Mouse (Mus musculus): ENCODE data around the gene Gm37240. TPM values are rescaled to one million over a fixed set of nuclear protein-coding genes. Genes with fewer than 3 reads are reported as not detected.

Gene Gm37240
- polyA plus RNA-seq, 1 experiment from 2014 or later = 15.1 TPM

DNA sequence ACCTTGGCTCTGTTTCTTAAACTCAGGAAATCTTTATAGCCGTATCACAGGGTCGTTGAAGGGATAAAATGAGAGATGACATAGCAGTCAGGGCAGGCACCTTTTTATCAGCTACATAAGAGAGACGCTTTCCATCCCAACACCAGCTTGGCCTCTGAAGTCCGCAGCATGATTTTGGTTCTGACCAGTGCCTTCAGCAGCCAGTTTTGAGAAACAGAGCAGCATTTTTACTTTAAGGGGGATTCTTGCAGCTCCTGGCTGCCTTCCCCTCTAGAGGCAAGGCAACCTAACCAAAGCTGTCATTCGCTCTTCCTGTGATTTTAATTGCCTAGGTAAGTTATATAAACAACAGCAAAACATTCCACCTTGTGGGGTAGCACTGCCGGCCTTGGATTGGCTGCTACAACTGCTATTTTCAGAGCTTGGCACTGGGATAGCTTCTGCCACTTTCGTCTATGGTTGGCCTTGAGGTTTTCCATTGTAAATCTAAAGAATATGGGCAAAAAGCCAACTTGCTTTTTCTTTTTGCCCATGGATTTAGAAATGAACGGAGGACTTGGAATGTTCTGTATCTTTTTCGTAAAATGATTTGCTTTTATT is 674.5 kb downstream of the Gm37240 start:
- Histone ChIP-seq H3K4me3 (ENCODE audit: low read length) (no peak overlapping the region), H3K4me1 (ENCODE audit: control insufficient read depth, insufficient read depth, low read length) (0 out of 2 replicates have a peak, but pooled peaks cover 3% of the 10 kb centered on the region), H3K36me3 (ENCODE audit: control insufficient read depth, insufficient read depth, low read length) (no peaks in the 10 kb centered on the region), H3K9ac (ENCODE audit: low read depth, low read length) (no peak overlapping the region), H3K27ac (ENCODE audit: low read depth, low read length) (no peak overlapping the region), H3K4me2 (replicated peaks; ENCODE audit: low read depth, low read length) (no peak overlapping the region), H3K9me3 (ENCODE audit: control insufficient read depth, low read length) (no peaks in the 10 kb centered on the region), H3K27me3 (ENCODE audit: control insufficient read depth, insufficient read depth, low read length) (no peaks in the 10 kb centered on the region)
- 58% methylated on average over 9 of the region's 9 CpGs for WGBS
- no peak for ATAC-seq (ENCODE audit: low FRiP score, low TSS enrichment)

GRCm38 (mm10) chr3:85209887-85210844 is 677.2 kb downstream of the Gm37240 start:
- Histone ChIP-seq H3K27me3 (ENCODE audit: control insufficient read depth, insufficient read depth, low read length) (no peaks in the 10 kb centered on the region), H3K9ac (ENCODE audit: low read depth, low read length) (no peak overlapping the region), H3K4me3 (ENCODE audit: low read length) (no peak overlapping the region), H3K36me3 (ENCODE audit: control insufficient read depth, insufficient read depth, low read length) (no peaks in the 10 kb centered on the region), H3K4me1 (ENCODE audit: control insufficient read depth, insufficient read depth, low read length) (0 out of 2 replicates have a peak, but pooled peaks cover 3% of the 10 kb centered on the region), H3K27ac (ENCODE audit: low read depth, low read length) (no peak overlapping the region), H3K4me2 (replicated peaks; ENCODE audit: low read depth, low read length) (no peak overlapping the region), H3K9me3 (ENCODE audit: control insufficient read depth, low read length) (no peaks in the 10 kb centered on the region)
- 49% methylated on average over 17 of the region's 17 CpGs for WGBS
- peak; percentile 55; the same call in 1 of the 2 replicates for ATAC-seq (ENCODE audit: low FRiP score, low TSS enrichment)

- no peaks in the 10 kb centered on the region for H3K9me3 ChIP-seq (ENCODE audit: control insufficient read depth, low read length)
- WGBS = 83% methylated on average over 7 of the region's 7 CpGs
- H3K4me1 ChIP-seq (ENCODE audit: control insufficient read depth, insufficient read depth, low read length) = peaks cover 12% of the 10 kb centered on the region
- H3K27me3 ChIP-seq (ENCODE audit: control insufficient read depth, insufficient read depth, low read length) = no peaks in the 10 kb centered on the region
- no peak overlapping the region for H3K4me2 ChIP-seq (replicated peaks; ENCODE audit: low read depth, low read length)
- H3K36me3 ChIP-seq (ENCODE audit: control insufficient read depth, insufficient read depth, low read length) = no peaks in the 10 kb centered on the region
- no peak overlapping the region for H3K9ac ChIP-seq (ENCODE audit: low read depth, low read length)
- no peak overlapping the region for H3K4me3 ChIP-seq (ENCODE audit: low read length)
- H3K27ac ChIP-seq (ENCODE audit: low read depth, low read length) = no peak overlapping the region
- ATAC-seq (ENCODE audit: low FRiP score, low TSS enrichment) = no peak
Measured at GRCm38 (mm10) chr3:85206475-85206874, 680.8 kb downstream of the Gm37240 start.

- Histone ChIP-seq H3K4me2 (replicated peaks; ENCODE audit: low read depth, low read length) (no peak overlapping the region), H3K36me3 (ENCODE audit: control insufficient read depth, insufficient read depth, low read length) (no peaks in the 10 kb centered on the region), H3K27ac (ENCODE audit: low read depth, low read length) (no peak overlapping the region), H3K9ac (ENCODE audit: low read depth, low read length) (no peak overlapping the region), H3K27me3 (ENCODE audit: control insufficient read depth, insufficient read depth, low read length) (no peaks in the 10 kb centered on the region), H3K9me3 (ENCODE audit: control insufficient read depth, low read length) (no peaks in the 10 kb centered on the region), H3K4me1 (ENCODE audit: control insufficient read depth, insufficient read depth, low read length) (peaks cover 12% of the 10 kb centered on the region), H3K4me3 (ENCODE audit: low read length) (no peak overlapping the region)
- no peak for ATAC-seq (ENCODE audit: low FRiP score, low TSS enrichment)
- WGBS = 81% methylated on average over 4 of the region's 4 CpGs
Measured at GRCm38 (mm10) chr3:85205911-85206310, 681.4 kb downstream of the Gm37240 start.

- H3K36me3 ChIP-seq (ENCODE audit: control insufficient read depth, insufficient read depth, low read length) = no peaks in the 10 kb centered on the region
- ATAC-seq (ENCODE audit: low FRiP score, low TSS enrichment) = peak; percentile 89
Measured at GRCm38 (mm10) chr3:85203659-85204058, 683.7 kb downstream of the Gm37240 start.

GRCm38 (mm10) chr3:85202726-85203125 is 684.6 kb downstream of the Gm37240 start:
- ATAC-seq (ENCODE audit: low FRiP score, low TSS enrichment) = no peak
- WGBS = 45% methylated on average over 3 of the region's 3 CpGs

More at GRCm38 (mm10) chr3:85203659-85204058, 683.7 kb downstream of the Gm37240 start:
- Histone ChIP-seq H3K4me3 (ENCODE audit: low read length) (no peak overlapping the region), H3K4me2 (replicated peaks; ENCODE audit: low read depth, low read length) (no peak overlapping the region), H3K27ac (ENCODE audit: low read depth, low read length) (no peak overlapping the region), H3K9ac (ENCODE audit: low read depth, low read length) (no peak overlapping the region), H3K9me3 (ENCODE audit: control insufficient read depth, low read length) (no peaks in the 10 kb centered on the region), H3K4me1 (ENCODE audit: control insufficient read depth, insufficient read depth, low read length) (peaks cover 10% of the 10 kb centered on the region), H3K27me3 (ENCODE audit: control insufficient read depth, insufficient read depth, low read length) (no peaks in the 10 kb centered on the region)
- WGBS = 22% methylated on average over 9 of the region's 9 CpGs

GRCm38 (mm10) chr3:85201785-85202184 is 685.5 kb downstream of the Gm37240 start:
- no peaks in the 10 kb centered on the region for H3K9me3 ChIP-seq (ENCODE audit: control insufficient read depth, low read length)
- peaks cover 10% of the 10 kb centered on the region for H3K4me1 ChIP-seq (ENCODE audit: control insufficient read depth, insufficient read depth, low read length)
- no peaks in the 10 kb centered on the region for H3K36me3 ChIP-seq (ENCODE audit: control insufficient read depth, insufficient read depth, low read length)
- no peak overlapping the region for H3K4me2 ChIP-seq (replicated peaks; ENCODE audit: low read depth, low read length)
- 88% methylated on average over 4 of the region's 4 CpGs for WGBS
- H3K27ac ChIP-seq (ENCODE audit: low read depth, low read length) = no peak overlapping the region
- ATAC-seq (ENCODE audit: low FRiP score, low TSS enrichment) = no peak
- H3K9ac ChIP-seq (ENCODE audit: low read depth, low read length) = no peak overlapping the region
- H3K4me3 ChIP-seq (ENCODE audit: low read length) = no peak overlapping the region
- H3K27me3 ChIP-seq (ENCODE audit: control insufficient read depth, insufficient read depth, low read length) = no peaks in the 10 kb centered on the region

More at GRCm38 (mm10) chr3:85202726-85203125, 684.6 kb downstream of the Gm37240 start:
- Histone ChIP-seq H3K27me3 (ENCODE audit: control insufficient read depth, insufficient read depth, low read length) (no peaks in the 10 kb centered on the region), H3K27ac (ENCODE audit: low read depth, low read length) (no peak overlapping the region), H3K9ac (ENCODE audit: low read depth, low read length) (no peak overlapping the region), H3K9me3 (ENCODE audit: control insufficient read depth, low read length) (no peaks in the 10 kb centered on the region), H3K4me1 (ENCODE audit: control insufficient read depth, insufficient read depth, low read length) (peaks cover 10% of the 10 kb centered on the region), H3K36me3 (ENCODE audit: control insufficient read depth, insufficient read depth, low read length) (no peaks in the 10 kb centered on the region), H3K4me2 (replicated peaks; ENCODE audit: low read depth, low read length) (no peak overlapping the region), H3K4me3 (ENCODE audit: low read length) (no peak overlapping the region)

- no peak for ATAC-seq (ENCODE audit: low FRiP score, low TSS enrichment)
- Histone ChIP-seq H3K27ac (ENCODE audit: low read depth, low read length) (no peak overlapping the region), H3K4me3 (ENCODE audit: low read length) (no peak overlapping the region), H3K9me3 (ENCODE audit: control insufficient read depth, low read length) (no peaks in the 10 kb centered on the region), H3K4me2 (replicated peaks; ENCODE audit: low read depth, low read length) (no peak overlapping the region), H3K36me3 (ENCODE audit: control insufficient read depth, insufficient read depth, low read length) (no peaks in the 10 kb centered on the region), H3K4me1 (ENCODE audit: control insufficient read depth, insufficient read depth, low read length) (no peaks in the 10 kb centered on the region), H3K27me3 (ENCODE audit: control insufficient read depth, insufficient read depth, low read length) (no peaks in the 10 kb centered on the region), H3K9ac (ENCODE audit: low read depth, low read length) (no peak overlapping the region)
- 95% methylated on average over 3 of the region's 3 CpGs for WGBS
Measured at GRCm38 (mm10) chr3:85198496-85198895, 688.8 kb downstream of the Gm37240 start.

DNA sequence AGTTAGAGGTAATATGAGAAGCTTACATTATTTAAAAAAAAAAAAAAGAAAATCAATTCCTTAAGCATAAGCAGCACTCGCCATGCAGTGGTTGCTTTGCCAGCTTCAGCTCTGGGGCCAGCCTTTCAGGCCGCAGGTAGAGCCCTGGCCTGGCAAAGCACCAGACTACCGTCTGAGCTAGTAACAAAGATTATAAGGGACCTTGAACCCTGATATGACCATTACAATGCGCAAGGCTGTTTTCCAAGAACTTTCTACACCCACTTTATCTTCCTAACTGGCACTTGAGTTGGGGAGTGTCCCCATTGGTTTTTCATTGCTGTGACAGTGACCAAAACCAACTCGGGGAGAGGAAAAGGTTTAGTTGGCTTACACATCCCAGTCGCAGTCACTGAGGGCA is 690.2 kb downstream of the Gm37240 start:
- Histone ChIP-seq H3K4me3 (ENCODE audit: low read length) (no peak overlapping the region), H3K9me3 (ENCODE audit: control insufficient read depth, low read length) (no peaks in the 10 kb centered on the region), H3K4me1 (ENCODE audit: control insufficient read depth, insufficient read depth, low read length) (no peaks in the 10 kb centered on the region), H3K9ac (ENCODE audit: low read depth, low read length) (no peak overlapping the region), H3K4me2 (replicated peaks; ENCODE audit: low read depth, low read length) (no peak overlapping the region), H3K36me3 (ENCODE audit: control insufficient read depth, insufficient read depth, low read length) (no peaks in the 10 kb centered on the region), H3K27me3 (ENCODE audit: control insufficient read depth, insufficient read depth, low read length) (no peaks in the 10 kb centered on the region), H3K27ac (ENCODE audit: low read depth, low read length) (no peak overlapping the region)
- ATAC-seq (ENCODE audit: low FRiP score, low TSS enrichment) = no peak
- WGBS = 86% methylated on average over 6 of the region's 6 CpGs
